Mouse (Mus musculus): ENCODE results near the gene Tnfsfm13.

DNA sequence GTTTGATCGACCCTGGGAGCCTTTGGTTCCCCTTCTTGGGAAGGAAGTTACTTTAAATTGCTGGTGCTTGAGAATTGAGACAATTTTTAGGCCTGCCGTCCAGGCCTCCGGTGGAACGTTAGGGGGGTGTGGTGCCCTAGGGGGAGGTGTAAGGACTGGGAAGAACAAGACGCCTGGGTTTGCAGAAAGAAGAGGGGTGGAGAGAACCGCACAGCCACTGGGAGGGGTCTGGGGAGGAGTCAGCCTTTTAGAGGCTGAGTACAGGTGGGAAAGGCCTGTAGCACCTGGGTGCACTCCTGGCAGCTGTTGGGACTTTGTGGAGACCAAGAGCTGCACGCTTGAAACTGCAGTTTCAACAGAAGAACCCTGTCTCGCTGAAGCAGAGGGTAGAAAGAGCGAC, 41.1 kb downstream of the Tnfsfm13 start:
- TF ChIP-seq CTCF (IDR thresholded peaks at IDR 0.05; ENCODE audit: insufficient read depth, low read length) (no peak), POLR2A (IDR thresholded peaks at IDR 0.05; ENCODE audit: borderline replicate concordance, extremely low read depth, low read depth, low read length) (no peak)

Data from lung, adult 2 months (tissue).